ENCODE assay signal across 20 mouse cellular contexts in genomic region chr7:24189571-24189944, GRCm38 (mm10). TPM values are rescaled to one million over a fixed set of nuclear protein-coding genes. Genes with fewer than 3 reads are reported as not detected.
"Had no signal": no experiment of that assay in that cellular context is flagged by ENCODE, and none has a peak within 500 bp of the region (broad histone marks: within the 10 kb centered on the region; RNA-seq: fewer than 3 reads in every experiment).

No protein-coding gene starts in this region.

- H3K27me3 ChIP-seq: lung, embryonic 15.5 days; midbrain, embryonic 12.5 days; neural tube, embryonic 13.5 days; neural tube, embryonic 15.5 days; stomach, embryonic 15.5 days had no signal

- H3K4me1 ChIP-seq: lung, embryonic 15.5 days; midbrain, embryonic 10.5 days; midbrain, embryonic 12.5 days; neural tube, embryonic 13.5 days; neural tube, embryonic 15.5 days; stomach, embryonic 15.5 days had no signal

- H3K9me3 ChIP-seq: neural tube, embryonic 15.5 days; stomach, embryonic 15.5 days had no signal

- H3K4me3 ChIP-seq: lung, embryonic 15.5 days; midbrain, embryonic 10.5 days; midbrain, embryonic 12.5 days; myocyte; neural tube, embryonic 13.5 days; neural tube, embryonic 15.5 days; stomach, embryonic 15.5 days had no signal

- H3K27ac ChIP-seq: lung, embryonic 15.5 days; macrophage; midbrain, embryonic 10.5 days; midbrain, embryonic 12.5 days; neural tube, embryonic 13.5 days; neural tube, embryonic 15.5 days; stomach, embryonic 15.5 days; stomach, postnatal 0 days had no signal

- DNase-seq: liver, postnatal 0 days; lung, adult 2 months; lung, postnatal 14 days; lung, postnatal 36 days; midbrain, embryonic 14.5 days; right cerebral cortex, postnatal 14 days; thymus, adult 2 months; thymus, postnatal 25 days; thymus, postnatal 4 days had no signal

- H3K9ac ChIP-seq: liver, postnatal 0 days; lung, embryonic 15.5 days; midbrain, embryonic 12.5 days; neural tube, embryonic 13.5 days; neural tube, embryonic 15.5 days; stomach, embryonic 15.5 days had no signal

- H3K4me2 ChIP-seq: lung, embryonic 15.5 days; midbrain, embryonic 12.5 days; neural tube, embryonic 13.5 days; neural tube, embryonic 15.5 days; stomach, embryonic 15.5 days had no signal

- ATAC-seq: liver, postnatal 0 days; lung, postnatal 0 days; midbrain, embryonic 16.5 days had no signal

RNA-seq across cellular contexts. Expression of gene Zfp114, which starts 14.7 kb away (rescaled TPM):
- polyA plus RNA-seq: macrophage, myocyte had no signal
